Mouse (Mus musculus) R1 (cell line): ENCODE measurements at regions not wholly inside any gene's neighbourhood (a gene's known extent, or its start where the extent isn't known, plus 50 kb on each side); places are given as distances from the start of the nearest gene placed in this dataset.

Experiments used
- DNase-seq: peaks from one replicate; pipeline ENCODE4 v3.0.0-alpha.2; 2018; ENCODE audit warnings: low read depth, low spot score

- peak; percentile 65 for DNase-seq
These were observed 699.2 kb upstream of the Dmd start for GRCm38 (mm10) chrX:82249456-82249855.

- DNase-seq = peak; percentile 68
These were observed 666.3 kb upstream of the Dmd start for GRCm38 (mm10) chrX:82282376-82282775.

GRCm38 (mm10) chrX:82310764-82311492, 637.7 kb upstream of the Dmd start:
- DNase-seq = no peak
